10 mouse cellular contexts compared by ENCODE assay signal in genomic region chr11:8781308-8782140, GRCm38 (mm10).
DNase-seq lines count a peak whose midpoint lies in the region; ATAC-seq lines count a peak whose summit lies in the region.
"Had no signal": no experiment of that assay in that cellular context is flagged by ENCODE, and none has a peak within 500 bp of the region (broad histone marks: within the 10 kb centered on the region; RNA-seq: fewer than 3 reads in every experiment).

No protein-coding gene starts in this region.

- no peak overlapping the region for H3K9ac ChIP-seq in midbrain, embryonic 11.5 days (ENCODE audit: low read length)
- H3K9ac ChIP-seq in midbrain, embryonic 15.5 days = no peak overlapping the region
- H3K9ac ChIP-seq in heart, embryonic 12.5 days = no peak overlapping the region
- H3K9ac ChIP-seq in neural tube, embryonic 14.5 days (replicated peaks; ENCODE audit: low read depth, low read length) = no peak overlapping the region
- H3K9ac ChIP-seq: embryonic facial prominence, embryonic 12.5 days; liver, embryonic 13.5 days had no signal

- no peak overlapping the region for H3K27ac ChIP-seq in midbrain, embryonic 11.5 days (ENCODE audit: low read depth, low read length)
- H3K27ac ChIP-seq in midbrain, embryonic 15.5 days = no peak overlapping the region
- peak overlapping the region; percentile 69 for H3K27ac ChIP-seq in heart, embryonic 12.5 days (ENCODE audit: poor library complexity, severe bottlenecking)
- no peak overlapping the region for H3K27ac ChIP-seq in neural tube, embryonic 14.5 days (ENCODE audit: low read depth, low read length)
- H3K27ac ChIP-seq: embryonic facial prominence, embryonic 12.5 days had no signal

- no peak overlapping the region for H3K4me2 ChIP-seq in midbrain, embryonic 11.5 days
- H3K4me2 ChIP-seq in midbrain, embryonic 15.5 days = no peak overlapping the region
- H3K4me2 ChIP-seq in heart, embryonic 12.5 days = no peak overlapping the region
- H3K4me2 ChIP-seq in neural tube, embryonic 14.5 days (ENCODE audit: low read depth, low read length) = no peak overlapping the region
- H3K4me2 ChIP-seq: embryonic facial prominence, embryonic 12.5 days; liver, embryonic 13.5 days had no signal

- H3K27me3 ChIP-seq in midbrain, embryonic 11.5 days (ENCODE audit: control insufficient read depth, insufficient read depth, low read length) = no peaks in the 10 kb centered on the region
- no peaks in the 10 kb centered on the region for H3K27me3 ChIP-seq in midbrain, embryonic 15.5 days (replicated peaks)
- H3K27me3 ChIP-seq in heart, embryonic 12.5 days (replicated peaks) = no peaks in the 10 kb centered on the region
- H3K27me3 ChIP-seq in neural tube, embryonic 14.5 days (ENCODE audit: control insufficient read depth, insufficient read depth, low read length) = no peaks in the 10 kb centered on the region
- H3K27me3 ChIP-seq: embryonic facial prominence, embryonic 12.5 days; liver, embryonic 13.5 days had no signal

- H3K4me1 ChIP-seq in midbrain, embryonic 11.5 days (ENCODE audit: control insufficient read depth, insufficient read depth, low read length) = no peaks in the 10 kb centered on the region
- H3K4me1 ChIP-seq in midbrain, embryonic 15.5 days = no peaks in the 10 kb centered on the region
- peaks cover 27% of the 10 kb centered on the region for H3K4me1 ChIP-seq in heart, embryonic 12.5 days (replicated peaks)
- peaks cover 8% of the 10 kb centered on the region; the same call in 1 of the 2 replicates for H3K4me1 ChIP-seq in neural tube, embryonic 14.5 days (ENCODE audit: control insufficient read depth, insufficient read depth, low read length)
- H3K4me1 ChIP-seq: embryonic facial prominence, embryonic 12.5 days; liver, embryonic 13.5 days had no signal

- peak; percentile 2 for DNase-seq in midbrain, embryonic 11.5 days (ENCODE audit: low spot score, missing footprints)
- peak; percentile 53 for DNase-seq in kidney, adult 9 months
- DNase-seq in thymus, postnatal 10 days (ENCODE audit: low spot score in 2 of 2) = no peak
- no peak for DNase-seq in left cerebral cortex, adult 9 months (ENCODE audit: low spot score in 2 of 2)
- no peak for DNase-seq in urinary bladder, postnatal 10 days (ENCODE audit: low spot score)
- DNase-seq: liver, embryonic 13.5 days had no signal

- H3K36me3 ChIP-seq in midbrain, embryonic 11.5 days (ENCODE audit: control insufficient read depth, insufficient read depth, low read length) = no peaks in the 10 kb centered on the region
- no peaks in the 10 kb centered on the region for H3K36me3 ChIP-seq in midbrain, embryonic 15.5 days (replicated peaks)
- no peaks in the 10 kb centered on the region for H3K36me3 ChIP-seq in heart, embryonic 12.5 days
- H3K36me3 ChIP-seq in neural tube, embryonic 14.5 days (ENCODE audit: control insufficient read depth, insufficient read depth, low read length) = no peaks in the 10 kb centered on the region
- H3K36me3 ChIP-seq: embryonic facial prominence, embryonic 12.5 days; liver, embryonic 13.5 days had no signal

- 85% methylated on average over 10 of the region's 10 CpGs for WGBS in midbrain, embryonic 11.5 days
- 81% methylated on average over 10 of the region's 10 CpGs for WGBS in midbrain, embryonic 15.5 days
- 50% methylated on average over 10 of the region's 10 CpGs for WGBS in heart, embryonic 12.5 days
- 50% methylated on average over 10 of the region's 10 CpGs for WGBS in neural tube, embryonic 14.5 days

- no peak for ATAC-seq in midbrain, embryonic 11.5 days (ENCODE audit: low FRiP score)
- no peak for ATAC-seq in midbrain, embryonic 15.5 days (replicated peaks)
- peak; percentile 27; the same call in 1 of the 2 replicates for ATAC-seq in heart, embryonic 12.5 days (ENCODE audit: insufficient number of reproducible peaks, low FRiP score)
- ATAC-seq in neural tube, embryonic 14.5 days (ENCODE audit: low read depth) = peak; percentile 75

- no peaks in the 10 kb centered on the region for H3K9me3 ChIP-seq in midbrain, embryonic 11.5 days (ENCODE audit: control insufficient read depth, low read length)
- H3K9me3 ChIP-seq in midbrain, embryonic 15.5 days = no peaks in the 10 kb centered on the region
- H3K9me3 ChIP-seq in heart, embryonic 12.5 days (replicated peaks) = no peaks in the 10 kb centered on the region
- H3K9me3 ChIP-seq in neural tube, embryonic 14.5 days (ENCODE audit: control insufficient read depth, low read length) = no peaks in the 10 kb centered on the region
- H3K9me3 ChIP-seq: embryonic facial prominence, embryonic 12.5 days; liver, embryonic 13.5 days had no signal

- H3K4me3 ChIP-seq in midbrain, embryonic 11.5 days (ENCODE audit: low read depth, low read length) = no peak overlapping the region
- H3K4me3 ChIP-seq in midbrain, embryonic 15.5 days = no peak overlapping the region
- H3K4me3 ChIP-seq in heart, embryonic 12.5 days = no peak overlapping the region
- no peak overlapping the region for H3K4me3 ChIP-seq in neural tube, embryonic 14.5 days (ENCODE audit: low read depth, low read length)
- H3K4me3 ChIP-seq: embryonic facial prominence, embryonic 12.5 days; liver, embryonic 13.5 days had no signal

Comparison
In these comparisons a context has a peak if more than half of its experiments do, and no peak if none do; other contexts are left out.
1. ATAC-seq: peak in heart, embryonic 12.5 days (single experiment) and neural tube, embryonic 14.5 days (single experiment); none in midbrain, embryonic 11.5 days (single experiment) and midbrain, embryonic 15.5 days (single experiment).
2. DNase-seq: peak in midbrain, embryonic 11.5 days (single experiment) and kidney, adult 9 months (single experiment); none in thymus, postnatal 10 days (0 of 2), left cerebral cortex, adult 9 months (0 of 2) and urinary bladder, postnatal 10 days (single experiment).